Mouse (Mus musculus): ENCODE data around the gene Fam181b.

Gene Fam181b

GRCm38 (mm10) chr7:93079785-93080730 is at the start of gene Fam181b:
Fam181b (plus strand) TSS chr7:93079865.
- DNase-seq (ENCODE audit: low read depth, low spot score): peak; percentile 96

DNA sequence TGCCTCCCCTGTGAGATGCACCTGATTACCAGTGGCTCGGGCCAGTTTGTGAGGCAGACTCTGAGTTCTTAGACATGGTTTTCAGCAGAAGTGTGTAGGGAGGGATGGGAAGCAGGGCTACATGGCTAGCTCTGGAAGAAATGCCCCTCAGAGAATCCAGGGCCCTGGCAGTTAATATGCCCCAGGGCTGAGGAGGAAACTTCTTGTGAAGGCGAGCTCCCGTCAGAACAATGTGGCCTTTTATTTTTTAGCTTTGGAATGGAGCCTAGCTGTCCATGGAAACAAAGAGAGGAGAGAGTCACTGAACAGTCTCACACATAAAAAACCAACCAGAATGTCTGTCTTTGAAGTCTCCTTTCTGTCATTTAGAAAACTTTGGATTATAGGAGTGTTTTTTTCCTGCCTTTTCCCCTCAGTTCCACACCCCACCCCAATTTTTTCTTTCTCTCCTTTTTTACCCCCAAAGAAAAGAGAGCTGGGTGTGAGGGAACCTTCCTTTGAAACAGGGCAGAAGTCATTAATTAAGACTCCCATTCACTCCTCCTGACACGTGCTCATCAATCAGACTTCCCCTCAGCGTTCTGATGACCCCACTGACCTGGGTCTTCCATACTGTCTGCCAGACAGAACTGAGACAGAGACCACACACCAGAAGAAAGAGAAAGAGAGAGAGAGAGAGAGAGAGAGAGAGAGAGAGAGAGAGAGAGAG is 41.7 kb upstream of the Fam181b start:
- DNase-seq (ENCODE audit: low read depth, low spot score): peak; percentile 69

DNA sequence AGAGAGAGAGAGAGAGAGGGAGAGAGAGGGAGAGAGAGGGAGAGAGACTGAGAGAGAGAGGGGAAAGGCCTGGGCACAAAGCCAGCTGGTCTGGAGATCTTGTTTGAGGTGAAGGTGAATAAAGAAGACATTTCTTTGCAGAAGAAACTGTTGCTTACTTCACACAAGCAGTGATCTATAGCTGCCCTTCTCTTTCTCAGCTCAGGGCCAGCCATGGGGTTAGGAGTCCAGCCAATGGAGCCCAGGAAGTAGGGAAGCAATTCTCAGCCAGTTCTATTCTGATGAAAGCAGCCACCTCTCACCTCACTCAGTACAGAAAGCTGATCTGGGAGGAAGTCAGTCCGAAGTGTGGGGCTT is 41.2 kb upstream of the Fam181b start:
- DNase-seq (ENCODE audit: low read depth, low spot score): no peak

- DNase-seq (ENCODE audit: low read depth, low spot score): no peak
Measured at GRCm38 (mm10) chr7:93039542-93039941, 40.1 kb upstream of the Fam181b start.

DNA sequence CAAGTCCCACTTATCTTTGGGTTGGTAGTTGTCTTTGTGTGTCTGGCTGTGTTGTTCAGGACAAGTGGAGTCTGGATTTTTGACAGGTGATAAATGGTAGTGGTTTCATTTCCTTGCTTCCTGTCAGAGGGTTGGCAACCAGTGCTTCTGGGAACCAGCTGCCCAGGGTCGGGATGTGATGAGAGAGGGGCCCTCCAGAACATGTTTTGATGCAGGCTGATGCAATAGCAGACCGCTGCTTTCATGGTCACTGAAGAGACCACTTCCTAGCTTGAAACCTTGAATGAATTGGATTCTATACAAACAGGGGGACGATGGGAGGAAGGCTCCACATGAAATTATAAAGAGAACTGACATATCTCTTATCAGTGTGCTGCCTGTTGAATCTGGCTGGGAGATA is 35.3 kb upstream of the Fam181b start:
- DNase-seq (ENCODE audit: low read depth, low spot score): no peak

GRCm38 (mm10) chr7:93044788-93045187 is 34.9 kb upstream of the Fam181b start:
- no peak for DNase-seq (ENCODE audit: low read depth, low spot score)

DNA sequence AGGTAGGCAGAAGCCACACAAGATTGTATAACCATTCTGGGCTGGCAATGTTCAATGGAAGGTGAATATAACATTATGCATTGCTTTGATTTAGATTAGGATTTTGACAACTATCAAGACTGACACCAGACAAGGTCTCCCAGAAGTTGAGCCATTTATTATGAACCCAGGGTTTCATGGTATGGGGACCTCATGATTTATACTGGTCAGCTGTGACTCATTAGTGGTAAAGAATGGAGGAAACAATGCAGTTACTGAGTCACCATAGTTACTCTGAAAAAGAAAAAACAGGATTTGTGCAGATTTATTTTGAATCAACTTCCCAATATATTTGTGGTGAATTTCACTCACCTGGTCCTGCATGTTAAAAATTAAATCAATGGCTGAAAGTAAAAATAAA is 18.8 kb upstream of the Fam181b start:
- DNase-seq (ENCODE audit: low read depth, low spot score): no peak

GRCm38 (mm10) chr7:93061747-93062146 is 17.9 kb upstream of the Fam181b start:
- DNase-seq (ENCODE audit: low read depth, low spot score): no peak

- DNase-seq (ENCODE audit: low read depth, low spot score): peak; percentile 75
Measured at GRCm38 (mm10) chr7:93062189-93062588, 17.5 kb upstream of the Fam181b start.

- no peak for DNase-seq (ENCODE audit: low read depth, low spot score)
Measured at GRCm38 (mm10) chr7:93067464-93068015, 12.1 kb upstream of the Fam181b start.

DNA sequence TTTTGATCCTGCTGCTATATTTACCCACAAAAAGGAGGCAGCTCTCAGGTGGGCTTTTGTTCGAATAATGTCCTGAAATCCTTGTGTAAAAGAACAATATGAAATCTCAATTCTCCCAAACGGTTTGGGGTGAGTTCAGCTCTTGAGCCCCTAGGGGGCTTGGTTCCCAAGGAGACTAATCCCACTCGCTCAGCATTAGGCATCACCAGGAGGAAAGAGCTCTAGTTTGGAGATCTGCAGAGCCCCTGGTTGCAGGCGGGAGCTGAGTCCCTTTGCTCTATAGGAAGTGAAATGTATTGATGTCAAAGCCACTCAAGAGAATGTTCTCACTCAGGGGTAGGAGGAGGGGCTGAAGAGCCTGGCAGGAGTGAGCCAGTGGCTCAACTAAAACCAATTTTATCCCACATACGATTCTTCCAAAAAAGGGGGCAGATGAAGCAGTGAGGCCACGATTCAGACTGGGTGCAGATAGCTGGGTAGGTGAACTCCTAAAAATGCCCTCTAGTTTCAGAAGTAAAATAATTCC is 3.2 kb upstream of the Fam181b start:
- no peak for DNase-seq (ENCODE audit: low read depth, low spot score)

GRCm38 (mm10) chr7:93079420-93079784 is 263 bp upstream of the Fam181b start:
- DNase-seq (ENCODE audit: low read depth, low spot score): no peak

DNA sequence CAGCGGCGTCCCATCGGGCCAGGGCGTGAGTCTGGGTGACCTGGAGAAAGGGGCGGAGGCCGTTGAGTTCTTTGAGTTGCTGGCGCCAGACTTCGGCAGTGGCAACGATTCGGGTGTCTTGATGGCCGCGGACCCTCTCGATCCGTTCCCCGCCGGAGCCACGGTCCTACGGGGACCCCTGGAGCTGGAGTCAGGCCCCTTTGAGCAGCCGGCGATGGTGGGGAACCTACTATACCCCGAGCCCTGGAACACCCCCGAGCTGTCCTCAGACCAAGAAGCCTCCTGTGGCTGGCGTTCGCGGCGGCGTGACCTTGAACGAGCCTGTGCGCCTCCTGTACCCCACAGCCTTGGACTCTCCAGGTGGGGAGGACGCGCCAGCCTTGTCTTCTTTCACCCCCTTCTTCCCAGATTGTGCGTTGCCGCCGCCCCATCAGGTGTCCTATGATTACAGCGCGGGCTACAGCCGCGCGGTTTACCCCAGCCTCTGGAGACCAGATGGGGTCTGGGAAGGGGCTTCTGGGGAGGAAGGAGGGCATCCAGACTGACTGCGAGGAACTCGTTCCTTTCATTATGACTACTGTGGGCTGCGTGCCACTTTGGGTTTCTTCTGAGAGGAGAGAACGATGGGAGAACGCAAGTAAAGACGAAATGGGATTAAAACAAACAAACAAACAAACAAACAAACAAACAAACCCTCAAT is 1.2 kb downstream of the Fam181b start:
- no peak for DNase-seq (ENCODE audit: low read depth, low spot score)

GRCm38 (mm10) chr7:93093371-93094058 is 13.8 kb downstream of the Fam181b start:
- peak; percentile 43 for DNase-seq (ENCODE audit: low read depth, low spot score)

- peak; percentile 71 for DNase-seq (ENCODE audit: low read depth, low spot score)
Measured at GRCm38 (mm10) chr7:93095511-93095910, 15.8 kb downstream of the Fam181b start.

- DNase-seq (ENCODE audit: low read depth, low spot score): no peak
Measured at GRCm38 (mm10) chr7:93104776-93105340, 25.2 kb downstream of the Fam181b start.

GRCm38 (mm10) chr7:93110370-93110965 is 30.8 kb downstream of the Fam181b start:
- no peak for DNase-seq (ENCODE audit: low read depth, low spot score)

- no peak for DNase-seq (ENCODE audit: low read depth, low spot score)
Measured at GRCm38 (mm10) chr7:93111056-93111455, 31.4 kb downstream of the Fam181b start.

DNA sequence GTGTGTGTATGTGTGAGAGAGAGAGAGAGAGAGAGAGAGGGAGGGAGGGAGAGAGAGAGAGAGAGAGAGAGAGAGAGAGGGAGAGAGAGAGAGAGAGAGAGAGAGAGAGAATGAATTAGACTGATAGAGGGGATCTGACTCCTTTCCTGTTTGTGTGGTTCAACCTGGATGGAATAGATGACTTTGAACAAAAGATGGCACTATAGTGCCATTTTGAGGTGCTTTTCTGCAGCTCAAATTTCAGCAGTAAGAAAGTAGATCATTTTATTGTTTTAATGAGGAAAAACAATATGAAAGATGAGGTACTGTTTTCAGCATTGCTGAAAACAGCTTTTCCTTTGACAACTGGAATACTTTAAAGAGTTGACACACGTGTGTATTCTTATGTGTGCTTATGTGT is 37.9 kb downstream of the Fam181b start:
- no peak for DNase-seq (ENCODE audit: low read depth, low spot score)

- DNase-seq (ENCODE audit: low read depth, low spot score): no peak
Measured at GRCm38 (mm10) chr7:93123936-93124335, 44.3 kb downstream of the Fam181b start.
